Mouse (Mus musculus) bone marrow macrophage, adult 2 months (primary cell): ENCODE results near the gene Gins2. TPM values are rescaled to one million over a fixed set of nuclear protein-coding genes. Genes with fewer than 3 reads are reported as not detected.
A peak's percentile ranks its signal among the peaks of the same experiment; 100 is the strongest.

Experiments used
- H3K27ac ChIP-seq: 2 replicates; pipeline ENCODE4 v1.5.1; 2012; ENCODE audit warnings: low read depth, low read length; ENCODE audit not compliant: insufficient read depth
- H3K4me1 ChIP-seq: 2 replicates; pipeline ENCODE4 v1.6.1; 2012; ENCODE audit warnings: low read length; ENCODE audit not compliant: control insufficient read depth, insufficient read depth
- H3K4me3 ChIP-seq: 2 replicates; pipeline ENCODE4 v1.5.1; 2012; ENCODE audit warnings: mild to moderate bottlenecking, low read length, moderate library complexity; ENCODE audit not compliant: insufficient read depth
- CTCF ChIP-seq: IDR thresholded peaks from 2 replicates; pipeline ENCODE4 v1.5.1; 2012; ENCODE audit warnings: low read depth, mild to moderate bottlenecking, low read length, moderate library complexity
- POLR2A ChIP-seq: IDR thresholded peaks from 2 replicates; pipeline ENCODE4 v1.6.1; 2012; ENCODE audit warnings: mild to moderate bottlenecking, low read depth, low read length, borderline replicate concordance
- polyA plus RNA-seq: library from polyadenylated mRNA; stranded (reverse); fragments of >200 nt; gene quantifications from 2 replicates; pipeline ENCODE4 v1.2.4, GENCODE M21; 2012; ENCODE audit not compliant: missing spikeins, insufficient read depth, insufficient read length

The Gins2 gene
- polyA plus RNA-seq, 1 experiment = 16.7 TPM

- peaks cover 38% of the 10 kb centered on the region for H3K4me1 ChIP-seq
- TF ChIP-seq CTCF (no peak), POLR2A (no peak)
- H3K27ac ChIP-seq = no peak overlapping the region
- no peak overlapping the region for H3K4me3 ChIP-seq
Measured at GRCm38 (mm10) chr8:120567731-120568130, 21.4 kb downstream of the Gins2 start.

- H3K4me3 ChIP-seq = no peak overlapping the region
- H3K27ac ChIP-seq = no peak overlapping the region
- H3K4me1 ChIP-seq = peaks cover 39% of the 10 kb centered on the region
- TF ChIP-seq POLR2A = no peak
- TF ChIP-seq CTCF = no peak
Measured at GRCm38 (mm10) chr8:120566681-120567080, 22.4 kb downstream of the Gins2 start.

- TF ChIP-seq CTCF = no peak
- TF ChIP-seq POLR2A = no peak
- Histone ChIP-seq H3K4me1 (peaks cover 44% of the 10 kb centered on the region), H3K4me3 (no peak overlapping the region), H3K27ac (peak overlapping the region; percentile 96)
Measured at GRCm38 (mm10) chr8:120565151-120565711, 23.9 kb downstream of the Gins2 start.

- H3K4me3 ChIP-seq = peak overlapping the region; percentile 46
- no peak for TF ChIP-seq CTCF
- no peak for TF ChIP-seq POLR2A
- H3K4me1 ChIP-seq = peaks cover 44% of the 10 kb centered on the region
- peak overlapping the region; percentile 96 for H3K27ac ChIP-seq
Measured at GRCm38 (mm10) chr8:120563851-120564837, 25.0 kb downstream of the Gins2 start.

GRCm38 (mm10) chr8:120563348-120563724 lies 25.8 kb downstream of the Gins2 start:
- TF ChIP-seq CTCF (no peak), POLR2A (no peak)
- H3K27ac ChIP-seq = peak overlapping the region; percentile 88
- peaks cover 49% of the 10 kb centered on the region for H3K4me1 ChIP-seq
- no peak overlapping the region for H3K4me3 ChIP-seq

GRCm38 (mm10) chr8:120562680-120563347 lies 26.3 kb downstream of the Gins2 start:
- H3K4me3 ChIP-seq = no peak overlapping the region

GRCm38 (mm10) chr8:120561539-120562435 lies 27.3 kb downstream of the Gins2 start:
- H3K4me3 ChIP-seq = no peak overlapping the region
- TF ChIP-seq CTCF = peak; percentile 66
- no peak for TF ChIP-seq POLR2A
- peaks cover 51% of the 10 kb centered on the region for H3K4me1 ChIP-seq
- H3K27ac ChIP-seq = no peak overlapping the region

More at GRCm38 (mm10) chr8:120562680-120563347, 26.3 kb downstream of the Gins2 start:
- Histone ChIP-seq H3K4me1 (peaks cover 51% of the 10 kb centered on the region), H3K27ac (peak overlapping the region; percentile 88)
- no peak for TF ChIP-seq CTCF
- TF ChIP-seq POLR2A = no peak

- peaks cover 47% of the 10 kb centered on the region for H3K4me1 ChIP-seq
- no peak overlapping the region for H3K27ac ChIP-seq
- TF ChIP-seq POLR2A (no peak), CTCF (no peak)
- H3K4me3 ChIP-seq = no peak overlapping the region
Measured at GRCm38 (mm10) chr8:120560535-120560934, 28.6 kb downstream of the Gins2 start.

- TF ChIP-seq CTCF (no peak), POLR2A (no peak)
- Histone ChIP-seq H3K4me1 (peaks cover 38% of the 10 kb centered on the region), H3K27ac (no peak overlapping the region), H3K4me3 (no peak overlapping the region)
Measured at GRCm38 (mm10) chr8:120559654-120560053, 29.4 kb downstream of the Gins2 start.
